Mouse (Mus musculus) T-helper 1 cell (primary cell): ENCODE results near the gene 2310034G01Rik.

Source experiments
- in situ Hi-C: fragments of 300-600 bp; cut with MboI, MseI; formaldehyde crosslinking; loops from one replicate; pipeline ENCODE4 v1.15.1; 2025; ENCODE audit warnings: high pct_unique_total_duplicates

The 2310034G01Rik gene

GRCm38 (mm10) chr19:46314872-46315742 lies 35.0 kb downstream of the 2310034G01Rik start:
- in situ Hi-C loops, result no loop called here

GRCm38 (mm10) chr19:46314151-46314601 lies 35.9 kb downstream of the 2310034G01Rik start:
- in situ Hi-C loops, result no loop called here

- in situ Hi-C loops, result no loop called here
Observed at GRCm38 (mm10) chr19:46313591-46313990, 36.5 kb downstream of the 2310034G01Rik start.

- in situ Hi-C loops, result no loop called here
Observed at GRCm38 (mm10) chr19:46313116-46313515, 37.0 kb downstream of the 2310034G01Rik start.

GRCm38 (mm10) chr19:46312566-46312965 lies 37.5 kb downstream of the 2310034G01Rik start:
- in situ Hi-C loops, result no loop called here

- in situ Hi-C loops, result no loop called here
Observed at GRCm38 (mm10) chr19:46311341-46311740, 38.8 kb downstream of the 2310034G01Rik start.

GRCm38 (mm10) chr19:46310312-46310865 lies 39.7 kb downstream of the 2310034G01Rik start:
- in situ Hi-C loops, result no loop called here

GRCm38 (mm10) chr19:46309651-46310305 lies 40.3 kb downstream of the 2310034G01Rik start:
- in situ Hi-C loops, result loop anchor here (5.0 to 10.0 kb wide), 2 partner anchors 172 to 775 kb away; no protein-coding TSS in a partner anchor

GRCm38 (mm10) chr19:46308706-46309435 lies 41.2 kb downstream of the 2310034G01Rik start:
- in situ Hi-C loops, result loop anchor here (5.0 to 10.0 kb wide), 2 partner anchors 172 to 776 kb away; no protein-coding TSS in a partner anchor

- in situ Hi-C loops, result loop anchor here (5.0 to 10.0 kb wide), 2 partner anchors 171 to 776 kb away; no protein-coding TSS in a partner anchor
Observed at GRCm38 (mm10) chr19:46308303-46308702, 41.8 kb downstream of the 2310034G01Rik start.

GRCm38 (mm10) chr19:46307781-46308180 lies 42.3 kb downstream of the 2310034G01Rik start:
- in situ Hi-C loops, result loop anchor here (5.0 to 10.0 kb wide), 2 partner anchors 170 to 777 kb away; no protein-coding TSS in a partner anchor

GRCm38 (mm10) chr19:46306751-46307289 lies 43.3 kb downstream of the 2310034G01Rik start:
- in situ Hi-C loops, result loop anchor here (5.0 to 10.0 kb wide), 2 partner anchors 170 to 778 kb away; no protein-coding TSS in a partner anchor

- in situ Hi-C loops, result loop anchor here (5.0 to 10.0 kb wide), 2 partner anchors 169 to 779 kb away; no protein-coding TSS in a partner anchor
Observed at GRCm38 (mm10) chr19:46306268-46306610, 43.9 kb downstream of the 2310034G01Rik start.

GRCm38 (mm10) chr19:46305432-46306267 lies 44.5 kb downstream of the 2310034G01Rik start:
- in situ Hi-C loops, result loop anchor here (5.0 to 10.0 kb wide), 2 partner anchors 168 to 779 kb away; no protein-coding TSS in a partner anchor

GRCm38 (mm10) chr19:46304908-46305333 lies 45.2 kb downstream of the 2310034G01Rik start:
- in situ Hi-C loops, result loop anchor here (5.0 to 10.0 kb wide), 2 partner anchors 168 to 780 kb away; no protein-coding TSS in a partner anchor

GRCm38 (mm10) chr19:46304216-46304841 lies 45.8 kb downstream of the 2310034G01Rik start, which contains the start of gene Nfkb2:
Gene Nfkb2 (plus strand): TSS chr19:46304320.
- in situ Hi-C loops, result loop anchor here (10.0 kb wide), 1 partner anchor 780 kb away; no protein-coding TSS in a partner anchor

GRCm38 (mm10) chr19:46303251-46304215 lies 46.6 kb downstream of the 2310034G01Rik start:
- in situ Hi-C loops, result loop anchor here (10.0 kb wide), 1 partner anchor 781 kb away; no protein-coding TSS in a partner anchor

- in situ Hi-C loops, result loop anchor here (10.0 kb wide), 1 partner anchor 782 kb away; no protein-coding TSS in a partner anchor
Observed at GRCm38 (mm10) chr19:46302551-46302950, 47.6 kb downstream of the 2310034G01Rik start.
